Mouse (Mus musculus) cortical plate, adult 2 months (tissue): ENCODE measurements around the gene Camkmt. TPM values are rescaled to one million over a fixed set of nuclear protein-coding genes. Genes with fewer than 3 reads are reported as not detected.
A peak's percentile ranks its signal among the peaks of the same experiment; 100 is the strongest.

Source experiments
- H3K27ac ChIP-seq: fragments of 200-500 bp; 2 replicates; pipeline ENCODE4 v1.5.1; 2012; ENCODE audit warnings: low read length, control low read depth, inconsistent platforms; ENCODE audit not compliant: insufficient read depth
- H3K4me1 ChIP-seq: fragments of 200-500 bp; 2 replicates; pipeline ENCODE4 v1.6.1; 2011; ENCODE audit warnings: low read length; ENCODE audit not compliant: control insufficient read depth, insufficient read depth
- H3K4me3 ChIP-seq: fragments of 200-500 bp; 2 replicates; pipeline ENCODE4 v1.5.1; 2011; ENCODE audit warnings: mild to moderate bottlenecking, low read length, control low read depth; ENCODE audit not compliant: insufficient read depth
- CTCF ChIP-seq: fragments of 200-500 bp; IDR thresholded peaks from 2 replicates; pipeline ENCODE4 v1.5.1; 2011; ENCODE audit warnings: mild to moderate bottlenecking, control low read depth, low read length; ENCODE audit not compliant: insufficient read depth; ENCODE audit errors: extremely low read depth
- POLR2A ChIP-seq: fragments of 200-500 bp; IDR thresholded peaks from 2 replicates; pipeline ENCODE4 v1.6.1; 2011; ENCODE audit warnings: mild to moderate bottlenecking, low read length, control low read depth; ENCODE audit not compliant: insufficient read depth; ENCODE audit errors: extremely low read depth
- polyA plus RNA-seq: library from polyadenylated mRNA; depleted of rRNA; stranded (reverse); fragments of >200 nt; gene quantifications from 2 replicates; pipeline ENCODE4 v1.2.3, GENCODE M21; 2012

Gene Camkmt
- polyA plus RNA-seq, 1 experiment = 7.0 TPM

GRCm38 (mm10) chr17:85180471-85181060, 90.2 kb downstream of the Camkmt start:
- Histone ChIP-seq H3K4me3 (no peak overlapping the region), H3K4me1 (no peaks in the 10 kb centered on the region), H3K27ac (no peak overlapping the region)
- no peak for TF ChIP-seq POLR2A
- TF ChIP-seq CTCF = no peak

- Histone ChIP-seq H3K27ac (no peak overlapping the region), H3K4me3 (no peak overlapping the region), H3K4me1 (no peaks in the 10 kb centered on the region)
- peak; percentile 98 for TF ChIP-seq CTCF
- no peak for TF ChIP-seq POLR2A
These were observed 99.1 kb downstream of the Camkmt start for GRCm38 (mm10) chr17:85189227-85190127.

- Histone ChIP-seq H3K4me3 (no peak overlapping the region), H3K4me1 (no peaks in the 10 kb centered on the region), H3K27ac (no peak overlapping the region)
- TF ChIP-seq POLR2A (no peak), CTCF (no peak)
These were observed 99.7 kb downstream of the Camkmt start for GRCm38 (mm10) chr17:85190128-85190435.

DNA sequence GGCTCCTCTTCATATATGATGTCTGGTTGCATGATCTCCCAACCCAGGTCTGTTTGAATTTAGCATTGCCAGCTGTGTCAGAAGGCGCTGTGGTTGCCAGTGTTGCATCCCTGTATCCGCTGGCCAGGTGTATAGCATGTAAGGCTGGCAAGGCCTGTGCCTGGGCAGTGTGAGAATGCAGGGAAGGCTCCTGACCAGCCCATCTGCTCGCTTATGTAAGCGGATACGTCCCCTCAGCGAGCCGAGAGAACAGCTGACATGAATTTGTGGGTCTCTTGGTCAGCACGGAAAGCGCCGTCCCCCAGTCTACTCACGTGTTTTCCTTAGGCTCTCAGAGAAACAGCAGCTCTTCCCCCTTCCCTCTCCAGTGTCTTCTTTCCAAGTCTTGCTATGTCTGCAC, 102.9 kb downstream of the Camkmt start:
- H3K4me3 ChIP-seq = no peak overlapping the region
- no peaks in the 10 kb centered on the region for H3K4me1 ChIP-seq
- TF ChIP-seq CTCF (no peak), POLR2A (no peak)
- H3K27ac ChIP-seq = no peak overlapping the region

- TF ChIP-seq CTCF (no peak), POLR2A (no peak)
- no peak overlapping the region for H3K4me3 ChIP-seq
- H3K27ac ChIP-seq = no peak overlapping the region
- H3K4me1 ChIP-seq = no peaks in the 10 kb centered on the region
These were observed 108.4 kb downstream of the Camkmt start for GRCm38 (mm10) chr17:85198781-85199180.

DNA sequence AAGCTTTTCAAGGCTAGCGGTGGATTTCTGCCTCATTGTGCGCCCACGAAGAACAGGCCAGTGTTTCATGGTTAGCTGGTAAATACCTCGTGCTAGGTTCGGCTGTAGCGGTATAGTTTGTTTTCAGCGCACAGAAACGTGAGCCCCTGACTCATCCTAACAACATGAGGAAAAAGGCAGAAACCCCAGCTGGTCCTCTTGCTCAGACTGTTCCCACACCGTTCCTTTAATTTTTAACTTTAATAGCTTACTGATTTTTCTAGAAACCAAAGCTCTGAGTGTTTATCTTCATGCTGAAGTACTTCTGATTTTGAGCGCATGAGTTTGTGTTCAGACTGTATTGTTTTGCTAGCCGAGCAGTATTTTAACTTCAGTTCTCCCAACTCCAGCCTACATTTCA, 109.0 kb downstream of the Camkmt start:
- no peak overlapping the region for H3K4me3 ChIP-seq
- no peaks in the 10 kb centered on the region for H3K4me1 ChIP-seq
- TF ChIP-seq POLR2A (no peak), CTCF (no peak)
- H3K27ac ChIP-seq = no peak overlapping the region

- Histone ChIP-seq H3K4me3 (no peak overlapping the region), H3K4me1 (peaks cover 3% of the 10 kb centered on the region; the same call in 1 of the 2 replicates), H3K27ac (no peak overlapping the region)
- TF ChIP-seq POLR2A = no peak
- TF ChIP-seq CTCF = no peak
These were observed 127.7 kb downstream of the Camkmt start for GRCm38 (mm10) chr17:85218054-85218453.

- H3K4me1 ChIP-seq = no peaks in the 10 kb centered on the region
- H3K27ac ChIP-seq = no peak overlapping the region
- no peak overlapping the region for H3K4me3 ChIP-seq
These were observed 151.8 kb downstream of the Camkmt start for GRCm38 (mm10) chr17:85242109-85242508.

DNA sequence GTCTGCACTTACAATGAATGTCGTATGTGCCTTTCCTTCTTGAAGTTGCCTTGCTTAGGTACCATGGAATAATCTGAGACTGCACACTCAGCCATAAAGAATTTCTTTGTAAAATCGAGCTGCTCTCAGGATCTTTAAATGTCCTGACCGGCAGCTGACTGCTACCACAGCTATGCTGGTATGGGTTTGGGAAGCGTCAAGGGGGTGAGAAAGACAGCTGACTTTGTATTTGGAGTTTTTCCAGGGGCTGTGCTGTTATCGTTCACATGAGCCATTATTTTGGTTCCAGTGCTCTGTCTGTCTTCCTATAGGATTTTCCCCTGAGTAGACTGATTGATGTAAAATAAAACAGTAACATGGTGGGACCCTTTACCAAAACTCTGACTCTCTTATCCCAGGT, 158.6 kb downstream of the Camkmt start:
- no peak overlapping the region for H3K4me3 ChIP-seq
- H3K27ac ChIP-seq = no peak overlapping the region
- no peaks in the 10 kb centered on the region for H3K4me1 ChIP-seq
- TF ChIP-seq CTCF (no peak), POLR2A (no peak)

More at GRCm38 (mm10) chr17:85242109-85242508, 151.8 kb downstream of the Camkmt start:
- TF ChIP-seq POLR2A (no peak), CTCF (no peak)

DNA sequence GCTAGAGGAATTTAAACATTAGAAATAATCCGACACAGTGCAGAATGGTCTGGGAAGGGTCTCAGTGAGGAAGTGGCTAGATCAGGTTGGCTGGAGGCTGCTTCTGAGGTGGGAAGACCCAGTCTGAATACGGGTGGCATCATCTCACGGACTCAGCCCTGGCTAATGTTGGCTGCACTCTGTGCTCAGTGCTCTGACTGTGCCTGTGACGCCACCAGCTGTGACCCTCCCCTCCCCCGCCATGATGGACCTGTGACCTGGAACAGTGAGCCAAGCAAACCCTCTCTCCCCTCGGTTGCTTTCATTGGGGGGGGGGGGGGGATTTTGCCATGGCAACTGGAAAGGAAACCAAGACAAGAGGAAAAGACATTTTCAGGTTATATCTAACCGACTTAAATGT, 159.4 kb downstream of the Camkmt start:
- Histone ChIP-seq H3K4me1 (no peaks in the 10 kb centered on the region), H3K4me3 (no peak overlapping the region), H3K27ac (no peak overlapping the region)
- no peak for TF ChIP-seq POLR2A
- TF ChIP-seq CTCF = no peak
